Mouse (Mus musculus): Measurements from ENCODE around the gene Tgfb1i1.
A peak's percentile ranks its signal among the peaks of the same experiment; 100 is the strongest.

The Tgfb1i1 gene

DNA sequence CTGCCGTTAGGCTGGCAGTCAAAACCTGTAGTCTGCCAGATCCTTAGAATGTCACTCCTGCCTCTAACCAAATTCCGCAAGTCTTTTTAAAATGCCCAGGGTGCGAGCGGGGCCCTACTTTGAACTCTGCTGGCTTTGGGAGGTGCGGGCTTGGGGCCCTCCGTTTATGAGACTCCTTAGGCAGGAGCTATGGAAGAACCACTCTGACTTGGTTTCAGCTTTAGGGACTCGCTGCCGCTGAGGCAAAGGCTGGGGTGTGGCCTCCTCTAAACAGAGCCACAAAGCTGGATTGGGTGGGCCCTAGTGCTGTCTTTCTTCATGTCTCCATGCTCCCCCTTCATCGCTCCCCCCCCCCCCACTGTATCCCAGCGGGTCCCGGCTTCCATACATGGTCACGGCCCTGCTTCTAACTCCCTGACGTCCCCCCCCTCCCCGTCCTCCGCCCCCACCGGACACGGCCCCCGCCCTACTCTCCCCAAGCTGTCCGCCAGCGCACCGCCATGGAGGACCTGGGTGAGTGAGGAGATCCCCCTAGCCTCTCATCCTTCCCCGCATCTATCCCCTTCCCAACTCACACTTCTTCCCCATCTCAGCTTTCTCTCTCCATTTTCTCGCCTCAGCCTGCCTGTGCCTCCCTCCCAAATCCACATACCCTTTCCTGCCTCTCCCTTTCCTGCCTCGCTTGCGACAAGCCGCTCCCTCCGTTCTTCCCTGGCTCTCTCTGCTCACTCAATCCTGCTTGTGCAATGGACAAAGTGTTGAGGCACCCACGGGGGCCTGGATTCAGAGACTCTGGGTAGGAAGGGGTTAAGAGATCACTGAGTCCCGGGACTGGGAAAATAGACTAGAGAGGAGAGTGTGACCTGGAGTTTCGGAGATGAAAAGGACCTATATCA, at the start of gene Tgfb1i1:
Gene Tgfb1i1 (plus strand): TSS at position 317 of the 896 bp plus-strand sequence.
- DNase-seq (ENCODE audit: low spot score in 2 of 2): peak; percentile 60 to 65

DNA sequence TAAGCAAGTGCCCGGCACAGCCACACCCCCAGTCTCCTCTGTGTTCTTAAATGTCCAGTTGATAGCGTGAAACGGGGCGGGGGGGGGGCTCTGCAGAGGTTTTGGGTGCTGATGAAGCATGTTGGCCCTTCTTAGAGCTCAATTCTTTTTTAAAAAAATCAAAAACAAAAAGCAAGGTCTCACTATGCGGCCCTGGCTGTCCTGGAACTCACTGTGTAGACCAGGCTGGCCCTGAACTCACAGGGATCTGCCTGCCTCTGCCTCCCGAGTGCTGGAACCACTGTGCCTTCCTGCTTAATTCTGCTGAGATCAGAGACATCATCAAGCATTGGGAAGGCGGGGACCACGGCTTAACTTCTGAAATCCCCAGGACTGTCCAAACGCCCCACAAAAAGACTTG, 45.0 kb upstream of the Tgfb1i1 start:
- no peak for DNase-seq (ENCODE audit: low spot score in 2 of 2)

DNA sequence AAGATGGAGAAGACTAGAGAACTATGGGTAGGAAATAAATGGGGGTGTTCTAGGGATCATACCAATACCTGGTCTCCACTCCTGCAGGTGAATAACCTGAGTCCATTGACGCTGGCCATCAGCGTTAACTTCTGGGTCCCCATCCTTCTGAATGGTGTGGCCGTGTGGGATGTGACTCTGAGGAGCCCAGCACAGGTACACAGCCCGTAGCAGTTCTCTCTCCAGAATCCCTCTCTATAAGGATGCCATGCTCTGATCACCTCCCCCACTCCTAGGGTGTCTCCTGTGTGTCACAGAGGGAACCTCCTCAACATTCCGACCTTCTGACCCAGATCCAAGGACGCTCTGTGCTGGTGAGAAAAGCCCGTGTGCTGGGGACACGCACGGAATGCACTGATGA, 43.5 kb upstream of the Tgfb1i1 start:
- DNase-seq (ENCODE audit: low spot score in 2 of 2): no peak

DNA sequence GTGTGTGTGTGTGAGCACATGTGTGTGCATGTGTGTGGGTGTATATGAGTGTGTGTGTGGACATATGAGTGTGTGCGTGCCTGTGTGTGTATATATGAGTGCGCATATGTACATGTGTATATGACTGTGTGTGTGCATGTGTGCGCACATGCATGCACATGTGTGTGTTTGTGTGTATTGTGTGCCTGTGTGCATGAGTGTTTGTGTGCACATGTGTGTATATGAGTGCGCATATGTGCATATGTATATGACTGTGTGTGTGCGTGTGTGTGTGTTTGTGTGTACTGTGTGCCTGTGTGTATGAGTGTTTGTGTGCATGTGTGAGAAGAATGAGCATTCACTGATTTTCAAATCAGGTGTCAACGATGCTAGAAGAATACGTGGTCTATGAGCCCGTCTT, 42.4 kb upstream of the Tgfb1i1 start:
- no peak for DNase-seq (ENCODE audit: low spot score in 2 of 2)

DNA sequence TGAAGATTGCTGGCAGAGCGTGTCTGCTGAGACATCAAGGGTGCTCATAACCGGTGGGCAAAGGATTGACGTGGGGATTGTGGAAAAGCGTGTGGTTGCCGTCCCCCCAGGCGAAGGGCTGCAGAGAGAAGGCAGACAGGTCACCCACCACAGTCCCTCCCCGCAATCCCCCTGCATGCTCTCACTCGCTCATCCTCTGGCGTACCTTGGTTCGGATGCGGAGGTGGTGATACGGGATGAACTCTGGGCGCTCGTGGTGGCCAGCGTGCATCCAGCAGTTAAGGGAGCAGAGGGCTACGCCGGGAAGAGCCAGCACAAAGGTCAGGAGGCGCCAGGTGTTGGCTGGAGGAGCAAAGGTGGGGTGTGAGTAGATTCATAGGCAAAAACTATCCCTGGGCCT, 40.9 kb upstream of the Tgfb1i1 start:
- DNase-seq (ENCODE audit: low spot score in 2 of 2): no peak

DNA sequence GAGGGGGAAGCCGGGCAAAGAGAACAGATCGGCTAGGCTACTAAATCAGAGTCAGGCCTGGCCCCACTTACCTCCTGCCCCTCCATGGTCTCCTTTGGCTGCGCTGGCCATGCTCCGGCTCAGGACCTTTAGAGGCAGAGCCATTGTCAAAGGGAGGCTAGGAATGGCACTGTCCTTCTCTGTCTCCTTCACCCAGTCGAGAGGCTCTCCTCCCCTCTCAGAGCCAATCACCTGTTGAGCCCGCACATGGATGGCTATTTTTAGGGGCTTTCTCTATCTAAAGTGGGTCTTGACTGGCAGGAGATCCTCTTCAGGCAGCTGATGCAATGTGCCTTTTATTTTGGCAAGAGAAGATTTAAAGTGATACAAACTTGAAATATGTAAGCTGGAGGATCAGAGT, 40.5 kb upstream of the Tgfb1i1 start, which contains the start of gene Cox6a2:
Gene Cox6a2 (minus strand): TSS at position 236 of the 400 bp plus-strand sequence.
- no peak for DNase-seq (ENCODE audit: low spot score in 2 of 2)

DNA sequence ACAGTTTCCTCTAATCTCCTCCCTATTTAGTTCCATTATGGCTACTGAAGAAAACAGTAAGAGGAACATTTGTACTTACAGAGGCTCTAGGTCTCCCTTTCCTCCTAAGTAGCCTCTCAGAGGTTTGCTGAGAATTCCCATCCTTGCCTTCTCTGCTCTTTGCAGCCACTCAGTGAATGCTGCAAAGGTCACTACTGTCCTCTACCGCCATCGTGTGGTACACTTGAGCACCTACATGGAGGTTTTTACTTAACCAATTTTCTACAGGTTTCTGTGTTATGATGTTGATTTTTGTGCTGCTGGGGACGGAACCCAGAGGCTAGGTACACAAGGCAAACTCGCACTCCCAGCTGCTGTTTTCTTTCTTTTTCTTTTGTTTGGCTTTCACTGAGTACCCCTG, 38.4 kb upstream of the Tgfb1i1 start:
- DNase-seq (ENCODE audit: low spot score in 2 of 2): peak; percentile 65 to 79

DNA sequence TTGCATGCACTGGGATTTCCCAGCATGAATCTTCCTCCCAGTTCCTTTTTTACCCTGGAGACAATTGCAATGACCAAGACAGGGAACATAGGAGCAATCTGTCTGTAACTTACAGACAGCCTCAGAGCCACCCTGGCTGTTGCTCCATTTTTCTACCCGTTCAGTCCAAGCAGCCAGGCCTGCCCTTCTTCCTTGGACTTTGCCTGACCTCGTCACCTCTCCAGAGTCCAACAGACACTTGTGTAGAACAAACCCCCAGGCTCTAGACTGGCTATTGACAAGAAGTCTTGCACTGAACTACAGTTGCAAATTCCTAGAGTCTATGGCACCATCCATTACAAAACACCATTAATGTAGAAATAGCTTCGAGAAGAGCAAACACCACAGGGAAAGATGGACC, 36.8 kb upstream of the Tgfb1i1 start:
- DNase-seq (ENCODE audit: low spot score in 2 of 2): no peak

DNA sequence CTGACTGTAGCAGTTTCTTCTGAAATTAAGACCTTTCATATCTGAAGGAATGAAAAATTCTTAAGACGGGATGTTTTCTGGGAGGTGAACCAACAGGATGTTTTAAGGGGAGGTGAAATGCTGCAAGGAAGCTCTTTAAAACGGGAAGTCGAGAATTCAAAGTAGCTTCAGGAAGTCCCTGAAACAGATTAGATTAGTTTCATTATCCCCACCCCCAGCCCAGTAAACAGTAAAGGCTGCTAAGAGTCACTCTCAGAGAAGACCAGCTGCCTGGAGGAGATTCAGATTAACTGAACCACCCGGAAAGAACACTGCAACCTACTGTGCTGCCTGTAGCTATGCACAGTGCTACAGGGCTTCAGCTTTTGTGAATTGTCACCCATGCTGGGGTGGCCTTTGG, 26.7 kb upstream of the Tgfb1i1 start:
- DNase-seq (ENCODE audit: low spot score in 2 of 2): no peak

DNA sequence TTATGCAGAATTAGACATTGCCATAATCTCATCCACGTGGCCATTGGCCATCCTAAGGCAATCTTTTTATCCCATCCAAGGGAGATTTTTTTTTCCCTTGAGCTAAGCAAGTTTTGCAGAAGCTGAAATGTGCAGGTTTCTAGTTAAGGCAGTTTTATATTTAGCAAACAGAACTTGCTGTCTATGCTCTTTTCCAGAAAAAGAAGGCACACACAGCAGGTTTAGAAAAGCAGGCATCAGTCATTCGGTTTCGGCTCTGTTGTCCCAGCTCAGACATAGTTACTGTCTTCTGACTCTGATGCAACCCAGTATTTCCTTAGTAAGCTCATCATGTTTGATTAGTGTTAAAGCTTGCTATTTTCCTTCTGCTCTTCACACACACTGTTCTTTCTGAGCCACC, 25.7 kb upstream of the Tgfb1i1 start:
- no peak for DNase-seq (ENCODE audit: low spot score in 2 of 2)

DNA sequence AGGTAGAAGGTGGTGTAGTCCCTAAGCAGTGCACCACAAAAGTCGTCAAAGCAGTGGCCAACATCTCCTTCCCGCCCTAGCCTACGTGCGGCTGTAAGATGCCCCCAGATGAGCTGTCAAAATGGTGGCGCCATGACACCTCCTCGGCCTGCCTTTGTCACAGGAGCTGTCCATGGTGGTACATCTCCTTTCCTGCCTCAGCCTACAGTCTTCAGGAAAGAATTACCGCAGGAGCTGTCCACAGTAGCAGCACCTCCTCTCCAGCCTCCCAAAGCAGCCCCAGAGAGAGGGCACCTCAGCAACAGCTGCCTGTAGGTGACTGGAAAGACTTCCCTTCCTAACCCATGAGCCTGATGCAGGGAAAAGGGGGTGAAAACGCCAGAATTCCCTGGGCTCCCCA, 14.9 kb upstream of the Tgfb1i1 start:
- no peak for DNase-seq (ENCODE audit: low spot score in 2 of 2)

DNA sequence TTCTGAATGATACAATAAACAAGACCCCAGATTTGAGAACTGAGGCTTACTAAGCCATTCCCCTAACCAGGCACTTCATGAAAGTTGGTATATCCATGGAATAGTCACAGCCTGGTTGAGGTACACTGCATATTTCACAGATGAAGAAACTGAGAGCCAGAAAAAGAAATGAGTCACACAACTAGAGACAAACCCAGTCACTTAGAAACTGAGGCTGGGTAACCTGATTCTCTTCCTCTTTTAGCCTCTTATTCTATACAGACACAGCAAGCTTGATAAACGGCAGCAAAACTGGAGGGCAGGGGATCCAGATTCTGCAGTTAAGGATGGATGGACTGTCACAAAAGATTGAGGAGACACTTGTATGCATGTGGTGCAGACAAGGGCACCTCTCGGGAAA, 11.8 kb upstream of the Tgfb1i1 start:
- DNase-seq (ENCODE audit: low spot score in 2 of 2): no peak

DNA sequence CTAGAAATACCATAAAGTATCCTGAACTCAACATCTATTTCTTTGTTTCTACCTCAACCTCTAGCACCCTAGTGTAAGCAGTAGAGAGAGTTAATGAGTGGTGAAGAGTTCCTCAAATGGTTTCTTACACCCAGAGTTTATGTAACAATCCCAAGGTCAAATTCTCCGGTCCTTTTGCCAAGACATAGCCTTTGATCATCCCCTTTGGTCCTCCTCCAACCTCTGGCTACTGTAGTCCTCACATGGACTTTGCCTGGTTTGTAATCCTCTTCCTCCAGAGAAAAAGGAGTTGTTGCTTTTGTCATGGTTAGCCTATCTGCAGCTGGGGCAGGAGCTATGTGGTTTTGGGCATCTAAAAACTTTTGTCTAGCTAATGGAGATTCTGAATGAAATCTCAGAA, 11.1 kb upstream of the Tgfb1i1 start:
- DNase-seq (ENCODE audit: low spot score in 2 of 2): no peak

DNA sequence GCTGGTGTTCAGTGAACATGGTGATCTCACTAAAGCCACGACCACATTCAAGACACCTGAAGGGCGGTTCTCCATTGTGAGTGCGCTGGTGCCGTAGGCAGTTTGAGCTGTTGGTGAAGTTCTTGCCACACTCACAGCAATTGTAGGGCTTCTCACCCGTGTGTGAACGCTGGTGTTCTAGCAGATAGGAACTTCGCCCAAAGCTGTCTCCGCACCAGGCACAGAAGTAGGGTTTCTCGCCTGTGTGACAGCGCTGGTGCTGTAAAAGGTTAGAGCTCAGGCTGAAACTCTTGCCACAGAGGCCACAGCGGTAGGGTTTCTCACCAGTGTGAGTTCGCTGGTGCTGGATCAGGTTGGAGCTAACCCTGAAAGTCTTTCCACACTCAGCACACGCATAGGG, 10.2 kb upstream of the Tgfb1i1 start:
- DNase-seq (ENCODE audit: low spot score in 2 of 2): no peak

DNA sequence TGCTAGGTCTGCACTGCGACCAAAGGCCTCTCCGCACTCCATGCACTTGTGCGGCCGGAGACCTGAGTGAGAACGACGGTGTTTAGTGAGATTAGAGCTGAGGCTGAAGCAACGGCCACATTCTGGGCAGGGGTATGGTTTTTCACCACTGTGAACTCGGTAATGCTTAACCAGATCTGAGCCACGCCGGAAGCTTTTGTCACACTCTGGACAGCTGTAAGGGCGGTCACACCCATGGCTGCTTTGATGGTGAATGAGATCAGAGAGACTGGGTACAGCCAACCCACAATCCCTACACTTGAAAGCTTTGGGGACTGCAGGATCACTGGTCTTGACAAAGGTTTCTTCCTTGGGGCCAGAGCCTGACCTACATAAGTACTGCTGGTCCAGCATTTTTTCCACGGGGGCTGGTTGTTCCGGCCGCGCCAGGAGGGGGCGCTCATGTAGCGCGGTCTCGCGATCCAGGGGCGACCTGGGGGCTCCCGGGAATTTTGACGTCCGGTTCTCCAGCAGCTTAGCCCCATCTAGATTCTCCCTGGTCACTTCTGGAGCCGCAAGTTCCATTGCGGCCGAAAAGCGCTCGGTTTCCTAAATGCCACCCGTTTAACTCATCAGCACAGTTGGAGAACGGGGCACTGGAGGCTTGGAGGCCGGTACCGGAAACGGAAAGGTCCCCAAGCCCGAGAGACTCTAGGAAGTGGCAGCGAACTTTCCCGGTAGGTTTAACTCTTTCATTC, 9.6 kb upstream of the Tgfb1i1 start, which contains the start of gene Armc5:
Gene Armc5 (plus strand): TSS at position 487 of the 737 bp plus-strand sequence.
- peak; percentile 86 to 90 for DNase-seq (ENCODE audit: low spot score in 2 of 2)

DNA sequence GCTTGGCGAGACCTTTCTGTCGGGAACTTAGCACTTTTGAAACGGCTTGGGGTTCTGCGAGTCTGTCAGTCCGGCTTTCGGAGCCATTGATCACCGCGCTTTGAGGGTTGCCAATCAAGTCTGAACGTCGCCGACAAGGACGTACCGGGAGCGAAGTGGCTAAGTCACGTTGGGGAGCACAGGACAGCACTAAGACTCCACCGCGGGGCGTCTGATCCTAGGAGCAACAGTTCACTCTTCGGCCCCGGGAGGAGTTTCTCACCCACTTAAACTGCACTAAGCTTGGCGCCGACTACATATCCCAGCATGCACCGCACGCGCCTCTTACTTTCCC, 9.1 kb upstream of the Tgfb1i1 start:
- no peak for DNase-seq (ENCODE audit: low spot score in 2 of 2)

DNA sequence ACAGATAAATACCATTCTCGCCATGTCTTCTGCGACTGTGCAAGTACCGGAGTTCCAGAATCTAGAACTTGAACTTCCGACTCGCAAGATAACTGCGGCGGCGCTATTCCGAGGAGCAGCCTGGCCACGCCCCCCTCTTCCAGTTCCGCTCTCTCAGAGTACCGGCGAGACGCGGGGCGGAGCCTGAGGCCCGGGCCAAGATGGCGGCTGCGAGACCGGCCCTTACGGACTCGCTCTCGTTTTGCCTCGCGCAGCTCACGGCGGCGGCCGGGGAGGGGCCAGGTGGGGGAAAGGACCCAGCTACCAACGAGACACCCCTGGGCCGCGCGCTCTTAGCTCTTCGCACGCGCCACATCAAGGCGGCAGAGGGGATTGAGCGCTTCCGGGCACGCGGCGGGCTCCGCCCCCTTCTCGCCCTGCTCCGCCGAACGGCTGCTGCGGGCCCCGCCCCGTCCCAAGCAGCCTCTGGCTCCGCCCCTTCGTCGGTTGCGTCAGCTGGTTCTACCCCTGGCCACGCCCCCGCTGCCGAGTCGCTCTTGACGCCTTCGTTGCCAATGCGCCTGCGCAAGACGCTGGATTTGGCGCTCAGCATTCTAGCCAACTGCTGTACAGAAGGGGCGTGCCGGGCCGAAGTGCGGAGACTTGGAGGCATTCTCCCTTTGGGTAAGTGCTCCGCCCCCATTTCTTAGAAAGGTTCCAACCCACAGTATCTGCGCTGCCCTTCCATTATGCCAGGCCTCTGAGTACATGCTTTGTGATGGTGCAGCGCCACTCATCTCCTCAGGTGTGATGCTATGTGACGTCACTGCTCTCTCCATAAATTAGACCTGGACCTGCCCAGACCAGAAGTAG, 8.5 kb upstream of the Tgfb1i1 start, which contains the start of gene 9130023H24Rik:
Gene 9130023H24Rik (minus strand): TSS at position 105 of the 852 bp plus-strand sequence.
- DNase-seq (ENCODE audit: low spot score in 2 of 2): peak; percentile 99

DNA sequence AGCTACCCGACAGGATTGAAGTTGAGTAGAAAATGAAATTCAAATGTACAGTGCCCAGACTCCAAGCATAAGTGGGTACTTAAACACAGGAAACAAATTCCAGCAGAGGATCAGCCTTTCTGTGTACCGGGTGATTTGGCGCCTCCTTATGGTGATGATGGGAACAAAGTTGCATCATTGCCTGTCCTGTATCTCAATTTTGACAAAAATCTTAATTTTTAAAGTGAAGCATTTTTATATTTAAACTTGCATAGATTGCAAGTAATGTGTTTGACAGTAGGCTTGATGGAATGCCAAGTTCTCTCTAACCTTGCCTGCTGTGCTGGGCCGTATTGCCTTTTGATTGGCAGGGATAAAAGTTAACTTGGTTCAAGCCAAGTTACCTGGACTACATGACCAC, 7.6 kb upstream of the Tgfb1i1 start:
- no peak for DNase-seq (ENCODE audit: low spot score in 2 of 2)

DNA sequence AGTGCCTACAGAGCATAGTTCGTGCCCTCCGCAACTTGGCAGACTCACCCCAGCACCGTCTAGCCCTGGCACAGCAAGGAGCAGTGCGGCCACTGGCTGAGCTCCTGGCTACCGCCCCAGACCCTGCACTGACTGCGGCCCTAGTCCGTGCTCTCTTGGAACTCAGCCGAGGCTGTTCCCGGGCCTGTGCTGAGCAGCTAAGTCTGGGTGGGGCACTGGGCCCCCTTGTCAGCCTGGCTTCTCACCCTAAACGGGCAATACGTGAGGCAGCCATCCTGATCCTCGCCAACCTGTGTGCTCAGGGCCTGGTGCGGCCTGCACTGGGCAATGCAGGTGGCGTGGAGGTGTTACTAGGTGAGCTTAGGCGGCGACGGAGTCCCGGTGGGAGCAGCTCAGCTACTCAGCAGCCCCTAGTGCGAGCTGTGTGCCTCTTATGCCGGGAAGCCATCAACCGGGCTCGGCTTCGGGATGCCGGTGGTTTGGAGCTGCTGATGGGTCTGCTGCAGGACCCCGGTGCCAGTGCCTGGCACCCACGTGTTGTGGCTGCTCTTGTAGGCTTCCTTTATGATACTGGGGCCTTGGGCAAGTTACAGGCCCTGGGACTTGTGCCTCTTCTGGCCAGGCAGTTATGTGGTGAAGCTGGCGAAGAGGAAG, 6.4 kb upstream of the Tgfb1i1 start:
- no peak for DNase-seq (ENCODE audit: low spot score in 2 of 2)

DNA sequence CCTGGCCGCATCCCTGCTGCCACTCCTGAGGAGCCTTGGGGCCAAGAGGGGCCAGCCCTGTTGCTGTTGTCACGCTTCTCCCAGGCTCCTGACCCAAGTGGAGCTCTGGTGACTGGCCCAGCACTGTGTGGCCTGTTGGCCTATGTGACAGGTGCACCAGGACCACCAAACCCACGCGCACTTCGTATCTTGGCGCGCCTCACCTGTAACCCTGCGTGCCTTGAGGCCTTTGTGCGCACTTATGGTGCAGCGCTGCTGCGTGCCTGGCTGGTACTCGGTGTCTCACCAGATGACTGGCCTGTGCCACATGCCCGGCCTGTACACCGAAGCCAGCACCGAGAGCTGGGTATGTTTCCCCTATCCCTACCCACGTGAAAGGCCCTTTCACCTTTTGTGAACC, 4.3 kb upstream of the Tgfb1i1 start:
- no peak for DNase-seq (ENCODE audit: low spot score in 2 of 2)

DNA sequence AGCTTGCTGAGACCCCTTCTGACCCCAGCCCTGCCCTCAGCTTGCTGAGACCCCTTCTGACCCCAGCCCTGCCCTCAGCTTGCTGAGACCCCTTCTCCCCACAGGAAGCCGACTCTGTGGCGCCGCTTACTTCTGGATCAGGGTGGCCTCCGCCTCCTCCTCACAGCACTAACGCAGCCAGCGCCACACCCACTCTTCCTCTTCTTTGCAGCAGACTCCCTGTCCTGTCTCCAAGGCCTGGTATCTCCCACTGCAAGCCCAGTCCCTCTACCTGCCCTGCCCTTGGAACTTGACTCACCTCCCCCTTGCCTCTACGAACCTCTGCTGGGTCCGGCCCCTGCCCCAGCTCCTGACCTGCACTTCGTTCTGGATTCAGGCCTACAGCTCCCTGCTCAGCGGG, 2.7 kb upstream of the Tgfb1i1 start:
- no peak for DNase-seq (ENCODE audit: low spot score in 2 of 2)

All from right cerebral cortex, adult 2 months (tissue).